Mouse (Mus musculus): ENCODE data around the gene Ddb2.

- TF ChIP-seq CTCF (IDR thresholded peaks at IDR 0.05; ENCODE audit: low read depth, low read length) (no peak), POLR2A (IDR thresholded peaks at IDR 0.05; ENCODE audit: extremely low read depth, insufficient read depth, low read length) (no peak)
Measured at GRCm38 (mm10) chr2:91236601-91237510, at the start of gene Ddb2.
